Mouse (Mus musculus) ES-Bruce4 (cell line): ENCODE results near the gene Tle3. TPM values are rescaled to one million over a fixed set of nuclear protein-coding genes. Genes with fewer than 3 reads are reported as not detected.

ENCODE experiments used
- H3K27ac ChIP-seq: 2 replicates; pipeline ENCODE4 v1.5.1; 2012; ENCODE audit warnings: low read length, inconsistent platforms; ENCODE audit not compliant: insufficient read depth
- H3K27me3 ChIP-seq: 2 replicates; pipeline ENCODE4 v1.6.1; 2012; ENCODE audit warnings: mild to moderate bottlenecking, low read length, inconsistent platforms; ENCODE audit not compliant: control insufficient read depth, poor library complexity, insufficient read depth, severe bottlenecking
- H3K36me3 ChIP-seq: 2 replicates; pipeline ENCODE4 v1.6.1; 2012; ENCODE audit warnings: inconsistent platforms, mild to moderate bottlenecking, low read length, moderate library complexity; ENCODE audit not compliant: control insufficient read depth, poor library complexity, insufficient read depth, severe bottlenecking
- H3K4me1 ChIP-seq: one replicate; pipeline ENCODE4 v1.8.1; 2011; ENCODE audit warnings: low read length; ENCODE audit not compliant: control insufficient read depth, insufficient read depth
- H3K4me3 ChIP-seq: 2 replicates; pipeline ENCODE4 v1.5.1; 2011; ENCODE audit warnings: low read depth, mild to moderate bottlenecking, low read length
- H3K9ac ChIP-seq: 2 replicates; pipeline ENCODE4 v1.6.1; 2012; ENCODE audit warnings: low read depth, mild to moderate bottlenecking, inconsistent platforms; ENCODE audit not compliant: poor library complexity, severe bottlenecking
- H3K9me3 ChIP-seq: replicated peaks from 2 replicates; pipeline ENCODE4 v1.6.1; 2012; ENCODE audit warnings: mild to moderate bottlenecking, low read length, inconsistent platforms; ENCODE audit not compliant: control insufficient read depth, poor library complexity, insufficient read depth, severe bottlenecking
- CTCF ChIP-seq: IDR thresholded peaks from one replicate; pipeline ENCODE4 v1.8.1; 2011; ENCODE audit warnings: low read depth, low read length
- EP300 ChIP-seq: IDR thresholded peaks from 2 replicates; pipeline ENCODE4 v1.6.1; 2011; ENCODE audit warnings: low read depth, low read length; ENCODE audit not compliant: insufficient read depth
- POLR2A ChIP-seq: IDR thresholded peaks from one replicate; pipeline ENCODE4 v1.8.1; 2011; ENCODE audit warnings: low read length; ENCODE audit not compliant: insufficient read depth
- polyA plus RNA-seq: library from polyadenylated mRNA; stranded (reverse); fragments of >200 nt; gene quantifications from 2 replicates; pipeline ENCODE4 v1.2.4, GENCODE M21; 2011; ENCODE audit warnings: low read depth; ENCODE audit not compliant: missing spikeins, insufficient read depth, insufficient read length

Tle3 gene
- polyA plus RNA-seq, 1 experiment: 146 TPM

GRCm38 (mm10) chr9:61336591-61337587 is 35.3 kb upstream of the Tle3 start:
- Histone ChIP-seq H3K27me3 (no peaks in the 10 kb centered on the region), H3K27ac (no peak overlapping the region), H3K9ac (no peak overlapping the region), H3K36me3 (no peaks in the 10 kb centered on the region), H3K4me1 (peaks cover 9% of the 10 kb centered on the region), H3K9me3 (no peaks in the 10 kb centered on the region; the same call in 1 of the 2 replicates), H3K4me3 (no peak overlapping the region)
- no peak for TF ChIP-seq POLR2A
- TF ChIP-seq EP300: no peak
- TF ChIP-seq CTCF: no peak

DNA sequence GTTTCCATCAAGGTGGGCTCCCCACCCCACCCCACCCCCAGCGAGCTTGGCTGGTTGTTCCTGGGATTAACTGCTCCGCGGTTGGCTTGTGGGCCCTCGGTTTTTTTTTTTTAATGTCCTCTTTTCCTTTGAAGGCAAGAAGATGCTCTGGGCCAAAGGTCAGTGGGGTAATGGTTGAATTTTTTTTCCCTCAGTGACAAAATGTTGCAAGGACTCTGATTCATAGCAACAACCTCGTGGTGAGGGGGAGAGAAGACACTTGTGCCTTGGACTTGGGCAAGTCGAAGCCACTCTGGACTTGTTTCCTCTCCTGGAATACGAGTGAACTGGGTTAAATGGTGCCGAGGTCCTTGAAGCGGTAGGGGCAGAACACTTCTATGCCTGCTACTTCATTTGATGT is 34.5 kb upstream of the Tle3 start:
- no peak overlapping the region for H3K4me3 ChIP-seq
- TF ChIP-seq POLR2A (no peak), EP300 (no peak), CTCF (no peak)
- H3K4me1 ChIP-seq: peaks cover 9% of the 10 kb centered on the region
- no peak overlapping the region for H3K27ac ChIP-seq
- no peak overlapping the region for H3K9ac ChIP-seq
- no peaks in the 10 kb centered on the region for H3K27me3 ChIP-seq
- H3K9me3 ChIP-seq: no peaks in the 10 kb centered on the region
- H3K36me3 ChIP-seq: no peaks in the 10 kb centered on the region

GRCm38 (mm10) chr9:61339311-61339710 is 32.9 kb upstream of the Tle3 start:
- peaks cover 9% of the 10 kb centered on the region for H3K4me1 ChIP-seq

GRCm38 (mm10) chr9:61340333-61340732 is 31.8 kb upstream of the Tle3 start:
- Histone ChIP-seq H3K9ac (no peak overlapping the region), H3K27ac (no peak overlapping the region), H3K4me3 (no peak overlapping the region), H3K4me1 (peaks cover 9% of the 10 kb centered on the region), H3K36me3 (no peaks in the 10 kb centered on the region), H3K9me3 (no peaks in the 10 kb centered on the region), H3K27me3 (no peaks in the 10 kb centered on the region)
- TF ChIP-seq POLR2A (no peak), CTCF (no peak), EP300 (no peak)

More at GRCm38 (mm10) chr9:61339311-61339710, 32.9 kb upstream of the Tle3 start:
- Histone ChIP-seq H3K36me3 (no peaks in the 10 kb centered on the region), H3K27ac (no peak overlapping the region), H3K4me3 (no peak overlapping the region), H3K9me3 (no peaks in the 10 kb centered on the region), H3K9ac (no peak overlapping the region), H3K27me3 (no peaks in the 10 kb centered on the region)
- TF ChIP-seq CTCF (no peak), EP300 (peak; percentile 70; the same call in 1 of the 2 replicates)

DNA sequence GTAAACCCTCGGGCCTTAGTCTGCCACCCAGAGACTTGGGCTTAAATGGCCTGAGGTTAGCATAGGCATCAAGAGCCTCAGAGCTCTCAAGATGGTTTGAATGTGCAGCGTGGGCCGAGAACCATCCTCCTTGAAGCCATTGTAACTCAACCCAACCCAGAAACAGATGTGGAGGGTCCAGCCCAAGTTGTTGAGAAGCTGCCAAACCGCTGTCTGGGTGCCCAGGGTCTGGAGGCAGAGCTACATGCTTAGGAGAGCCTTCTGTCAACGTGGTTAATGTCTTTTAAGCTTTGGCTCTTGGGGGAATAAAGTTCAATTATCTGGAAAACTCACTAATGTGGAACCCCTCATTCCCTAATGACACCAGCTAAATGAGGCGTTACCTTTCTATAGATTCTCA is 29.9 kb upstream of the Tle3 start:
- Histone ChIP-seq H3K27ac (no peak overlapping the region), H3K4me1 (peaks cover 5% of the 10 kb centered on the region), H3K27me3 (no peaks in the 10 kb centered on the region), H3K36me3 (no peaks in the 10 kb centered on the region), H3K9ac (no peak overlapping the region), H3K9me3 (no peaks in the 10 kb centered on the region), H3K4me3 (no peak overlapping the region)
- TF ChIP-seq EP300: no peak
- no peak for TF ChIP-seq CTCF
- no peak for TF ChIP-seq POLR2A

GRCm38 (mm10) chr9:61344684-61345083 is 27.5 kb upstream of the Tle3 start:
- no peaks in the 10 kb centered on the region for H3K27me3 ChIP-seq
- no peak overlapping the region for H3K9ac ChIP-seq
- H3K9me3 ChIP-seq: no peaks in the 10 kb centered on the region
- H3K27ac ChIP-seq: no peak overlapping the region
- no peaks in the 10 kb centered on the region for H3K36me3 ChIP-seq
- H3K4me1 ChIP-seq: peaks cover 5% of the 10 kb centered on the region
- TF ChIP-seq POLR2A (no peak), EP300 (no peak), CTCF (no peak)
- H3K4me3 ChIP-seq: no peak overlapping the region
